Mouse (Mus musculus): Measurements from ENCODE around the gene Aaed1.
"Not testable (repeated sequence)": the region's sequence is repeated elsewhere in the genome, so short reads cannot be mapped to it uniquely, and the experiment has no call there.

The Aaed1 gene

GRCm38 (mm10) chr13:64307508-64307907, 5.0 kb downstream of the Aaed1 start:
- DNase-seq = peak; percentile 59

GRCm38 (mm10) chr13:64306078-64306477, 6.4 kb downstream of the Aaed1 start:
- peak; percentile 38 for DNase-seq

GRCm38 (mm10) chr13:64299069-64299468, 13.4 kb downstream of the Aaed1 start:
- no peak for DNase-seq

- DNase-seq = no peak
These were observed 25.7 kb downstream of the Aaed1 start for GRCm38 (mm10) chr13:64286791-64287190.

GRCm38 (mm10) chr13:64286321-64286720, 26.2 kb downstream of the Aaed1 start:
- no peak for DNase-seq

- no peak for DNase-seq
These were observed 27.8 kb downstream of the Aaed1 start for GRCm38 (mm10) chr13:64284676-64285075.

- no peak for DNase-seq
These were observed 31.6 kb downstream of the Aaed1 start for GRCm38 (mm10) chr13:64280940-64281339.

GRCm38 (mm10) chr13:64275754-64276127, 36.8 kb downstream of the Aaed1 start:
- DNase-seq = no peak

- DNase-seq = peak; percentile 57
These were observed 37.4 kb downstream of the Aaed1 start, which contains the start of gene Cdc14b for GRCm38 (mm10) chr13:64274879-64275753. Gene Cdc14b, minus strand, starts transcription at chr13:64275290.

- DNase-seq = no peak
These were observed 38.3 kb downstream of the Aaed1 start for GRCm38 (mm10) chr13:64273891-64274844.

GRCm38 (mm10) chr13:64273352-64273751, 39.2 kb downstream of the Aaed1 start:
- no peak for DNase-seq

GRCm38 (mm10) chr13:64268384-64268783, 44.1 kb downstream of the Aaed1 start:
- DNase-seq = no peak

- DNase-seq = no peak
These were observed 45.4 kb downstream of the Aaed1 start for GRCm38 (mm10) chr13:64267151-64267550.

GRCm38 (mm10) chr13:64264586-64264985, 47.9 kb downstream of the Aaed1 start:
- DNase-seq = no peak

- no peak for DNase-seq
These were observed 52.6 kb downstream of the Aaed1 start for GRCm38 (mm10) chr13:64259903-64260302.

GRCm38 (mm10) chr13:64258516-64258821, 54.0 kb downstream of the Aaed1 start:
- DNase-seq = no peak

- peak; percentile 61 for DNase-seq
These were observed 54.5 kb downstream of the Aaed1 start for GRCm38 (mm10) chr13:64257814-64258515.

GRCm38 (mm10) chr13:64257010-64257813, 55.3 kb downstream of the Aaed1 start:
- DNase-seq = peak; percentile 22

- not testable (repeated sequence) for DNase-seq
These were observed 58.3 kb downstream of the Aaed1 start for GRCm38 (mm10) chr13:64254185-64254584.

- DNase-seq = no peak
These were observed 58.8 kb downstream of the Aaed1 start for GRCm38 (mm10) chr13:64253697-64254096.

GRCm38 (mm10) chr13:64252147-64252546, 60.4 kb downstream of the Aaed1 start:
- no peak for DNase-seq

GRCm38 (mm10) chr13:64250363-64250762, 62.1 kb downstream of the Aaed1 start:
- DNase-seq = no peak

Measured in cerebellum, adult 11 months (tissue).